Mouse (Mus musculus) heart, postnatal 0 days (tissue): Measurements from ENCODE around the gene Tmem132b.

ENCODE experiments used
- CTCF ChIP-seq: IDR thresholded peaks from 2 replicates; pipeline ENCODE4 v1.5.1; 2016; ENCODE audit warnings: antibody characterized with exemption, control low read depth, low read depth
- EP300 ChIP-seq: IDR thresholded peaks from 2 replicates; pipeline ENCODE4 v1.6.1; 2016; ENCODE audit warnings: antibody characterized with exemption, low read depth

DNA sequence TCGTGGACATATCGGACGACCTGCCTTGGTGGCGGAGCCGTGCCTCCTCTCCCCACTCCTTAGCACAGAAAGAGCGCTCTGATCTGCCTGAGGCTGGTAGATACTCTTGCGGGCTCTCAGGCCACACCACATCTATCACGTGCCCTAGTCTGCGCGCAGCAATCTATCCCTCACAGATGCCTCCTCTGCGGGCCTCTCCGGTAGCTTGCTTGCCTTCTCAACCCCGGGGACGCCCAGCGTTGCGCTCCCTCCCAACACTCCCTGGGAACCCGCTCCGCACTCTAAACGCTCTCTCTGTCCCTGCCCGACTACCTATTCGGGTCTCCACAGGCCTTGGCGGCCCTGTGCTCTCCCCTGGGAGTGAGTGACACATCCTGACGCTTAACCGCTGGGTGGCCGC lies at the start of gene Tmem132b:
- TF ChIP-seq CTCF, result no peak
- no peak for TF ChIP-seq EP300
